Mouse (Mus musculus) embryonic facial prominence, embryonic 10.5 days (tissue): ENCODE data around the gene Tifab. TPM values are rescaled to one million over a fixed set of nuclear protein-coding genes. Genes with fewer than 3 reads are reported as not detected.
A peak's percentile ranks its signal among the peaks of the same experiment; 100 is the strongest.

Experiments used
- DNase-seq: peaks from one replicate; pipeline ENCODE4 v3.0.0-alpha.2; 2017; ENCODE audit warnings: low spot score
- H3K27ac ChIP-seq: fragments of 300-500 bp; sonication (generic); replicated peaks from 2 replicates; pipeline ENCODE4 v1.5.1; 2016; ENCODE audit warnings: mild to moderate bottlenecking
- H3K27me3 ChIP-seq: fragments of 300-500 bp; sonication (generic); replicated peaks from 2 replicates; pipeline ENCODE4 v1.6.1; 2016; ENCODE audit warnings: low read depth, mild to moderate bottlenecking; ENCODE audit not compliant: poor library complexity, severe bottlenecking
- H3K36me3 ChIP-seq: fragments of 300-500 bp; sonication (generic); replicated peaks from 2 replicates; pipeline ENCODE4 v1.6.1; 2016; ENCODE audit warnings: mild to moderate bottlenecking, moderate library complexity
- H3K4me1 ChIP-seq: fragments of 300-500 bp; sonication (generic); 2 replicates; pipeline ENCODE4 v1.6.1; 2016
- H3K4me3 ChIP-seq: fragments of 300-500 bp; sonication (generic); 2 replicates; pipeline ENCODE4 v1.5.1; 2016; ENCODE audit warnings: mild to moderate bottlenecking, moderate library complexity
- H3K9me3 ChIP-seq: fragments of 300-500 bp; sonication (generic); 2 replicates; pipeline ENCODE4 v1.6.1; 2016; ENCODE audit warnings: mild to moderate bottlenecking
- WGBS: fragments of 180-500 bp; shearing (Covaris S2); methylation state at CpG from one replicate; pipeline ENCODE4 v1.1.7; 2016; 5-methylcytosine and 5-hydroxymethylcytosine counted together
- polyA plus RNA-seq: library from polyadenylated mRNA; unstranded; fragments of >200 nt; fragmentation: Nextera tagmentation; extraction: Ambion mirVana; gene quantifications from 2 replicates; pipeline ENCODE4 v1.2.1, GENCODE M21; 2016

Gene Tifab
- polyA plus RNA-seq, 1 experiment from 2014 or later = 1.5 TPM

DNA sequence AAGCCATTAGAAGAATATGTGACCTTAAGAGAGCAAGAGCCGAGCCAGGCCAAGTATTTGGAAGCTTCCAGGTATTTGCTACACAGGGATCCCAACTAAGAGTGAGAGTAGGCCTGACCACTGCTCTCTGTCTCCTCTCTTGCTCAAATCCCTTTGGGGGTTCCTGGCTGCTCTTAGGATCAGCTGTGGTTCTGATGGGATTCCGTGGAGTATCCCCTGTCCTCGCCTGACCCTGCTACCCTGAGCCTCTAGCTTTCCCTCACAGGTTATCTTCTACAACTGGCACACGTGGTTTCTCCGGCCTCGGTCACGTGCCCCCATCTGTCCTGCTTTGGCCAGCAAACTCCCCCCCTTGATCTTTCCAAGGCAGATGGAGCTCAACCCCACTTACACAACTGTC, 45.7 kb downstream of the Tifab start:
- Histone ChIP-seq H3K4me1 (peaks cover 43% of the 10 kb centered on the region), H3K9me3 (peaks cover 10% of the 10 kb centered on the region; the same call in 1 of the 2 replicates), H3K4me3 (peak overlapping the region; percentile 87; the same call in 1 of the 2 replicates), H3K27me3 (no peaks in the 10 kb centered on the region), H3K27ac (no peak overlapping the region), H3K36me3 (peaks cover 57% of the 10 kb centered on the region)
- DNase-seq = no peak
- WGBS = 86% methylated on average over 7 of the region's 7 CpGs

DNA sequence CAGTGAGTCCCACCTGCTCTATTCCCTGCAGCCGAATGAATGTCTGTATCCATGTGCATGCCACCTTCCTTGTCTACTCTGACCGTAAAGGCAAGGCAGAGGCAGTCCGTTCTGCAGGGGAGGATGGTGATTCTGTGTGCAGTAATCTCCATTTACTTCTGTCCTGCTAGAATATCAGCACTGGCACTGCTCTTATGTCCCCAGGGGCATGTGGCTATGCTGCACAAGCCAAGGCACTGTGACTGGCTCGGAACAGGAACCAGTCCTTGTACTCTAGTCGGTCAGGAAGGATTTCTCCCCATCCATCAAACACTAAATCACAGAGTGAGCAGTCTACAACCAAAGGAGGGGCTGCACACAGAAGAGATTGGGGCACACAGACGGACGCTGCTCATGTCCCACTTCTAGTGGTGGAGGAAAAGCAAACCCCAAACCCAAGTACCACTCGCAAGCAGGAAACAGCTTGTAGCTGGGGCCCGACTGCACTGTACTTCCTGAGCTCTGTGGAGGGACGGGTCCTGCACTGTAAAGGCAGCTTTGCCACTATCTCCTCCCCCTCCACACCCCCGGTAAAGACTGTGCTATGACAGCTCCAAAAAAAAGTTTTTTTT, 46.3 kb downstream of the Tifab start:
- WGBS = 83% methylated on average over 11 of the region's 11 CpGs

DNA sequence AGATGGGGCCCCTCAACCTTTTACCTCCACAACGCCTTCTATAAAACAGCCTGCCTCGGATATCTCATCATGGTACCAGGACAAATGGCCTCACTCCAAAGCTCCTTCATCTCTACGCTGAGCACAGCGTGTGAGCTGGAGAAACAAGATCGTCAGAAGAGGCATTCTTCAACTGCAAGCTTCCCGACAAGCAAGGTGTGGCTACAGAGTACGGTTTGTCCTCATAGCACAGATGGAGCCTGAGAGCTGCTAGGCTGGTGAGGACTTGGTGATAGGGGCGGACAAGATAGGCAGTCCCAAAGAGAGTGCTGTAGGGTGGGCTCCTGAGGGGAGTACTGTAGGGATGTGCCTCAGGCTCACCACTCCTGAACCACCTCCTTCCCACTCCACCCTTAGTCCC, 48.1 kb downstream of the Tifab start:
- WGBS = 92% methylated on average over 8 of the region's 8 CpGs
- H3K27me3 ChIP-seq = no peaks in the 10 kb centered on the region
- H3K4me1 ChIP-seq = peaks cover 34% of the 10 kb centered on the region
- no peak for DNase-seq
- H3K27ac ChIP-seq = no peak overlapping the region
- H3K4me3 ChIP-seq = no peak overlapping the region
- peaks cover 81% of the 10 kb centered on the region for H3K36me3 ChIP-seq
- H3K9me3 ChIP-seq = peaks cover 7% of the 10 kb centered on the region; the same call in 1 of the 2 replicates

More for the DNA sequence above, 46.3 kb downstream of the Tifab start:
- no peak overlapping the region for H3K27ac ChIP-seq
- H3K4me3 ChIP-seq = peak overlapping the region; percentile 87; the same call in 1 of the 2 replicates
- H3K4me1 ChIP-seq = peaks cover 43% of the 10 kb centered on the region
- no peaks in the 10 kb centered on the region for H3K27me3 ChIP-seq
- peaks cover 7% of the 10 kb centered on the region; the same call in 1 of the 2 replicates for H3K9me3 ChIP-seq
- no peak for DNase-seq
- H3K36me3 ChIP-seq = peaks cover 63% of the 10 kb centered on the region

DNA sequence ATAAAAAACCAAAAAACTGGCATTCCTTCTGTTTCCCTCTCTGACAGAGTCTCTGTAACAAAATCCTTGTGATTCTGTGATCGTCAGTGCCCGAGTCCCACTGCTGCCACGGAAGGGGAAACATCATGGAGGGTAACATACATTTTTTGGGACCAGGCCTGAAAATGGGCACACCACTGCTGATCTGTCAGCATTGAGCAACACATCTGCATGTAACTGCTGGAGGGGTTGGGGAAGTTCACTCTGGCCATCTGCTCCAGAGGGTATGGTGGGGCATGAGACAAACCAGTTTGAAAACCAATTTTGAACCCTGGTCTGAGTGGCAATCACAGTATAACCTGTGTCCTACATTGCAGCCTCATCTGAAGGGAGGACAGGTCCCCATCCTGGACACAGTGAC, 49.1 kb downstream of the Tifab start:
- Histone ChIP-seq H3K27me3 (no peaks in the 10 kb centered on the region), H3K9me3 (peaks cover 7% of the 10 kb centered on the region; the same call in 1 of the 2 replicates), H3K36me3 (peaks cover 91% of the 10 kb centered on the region), H3K4me3 (no peak overlapping the region), H3K27ac (no peak overlapping the region), H3K4me1 (peaks cover 29% of the 10 kb centered on the region)
- 98% methylated on average over 3 of the region's 3 CpGs for WGBS
- no peak for DNase-seq

DNA sequence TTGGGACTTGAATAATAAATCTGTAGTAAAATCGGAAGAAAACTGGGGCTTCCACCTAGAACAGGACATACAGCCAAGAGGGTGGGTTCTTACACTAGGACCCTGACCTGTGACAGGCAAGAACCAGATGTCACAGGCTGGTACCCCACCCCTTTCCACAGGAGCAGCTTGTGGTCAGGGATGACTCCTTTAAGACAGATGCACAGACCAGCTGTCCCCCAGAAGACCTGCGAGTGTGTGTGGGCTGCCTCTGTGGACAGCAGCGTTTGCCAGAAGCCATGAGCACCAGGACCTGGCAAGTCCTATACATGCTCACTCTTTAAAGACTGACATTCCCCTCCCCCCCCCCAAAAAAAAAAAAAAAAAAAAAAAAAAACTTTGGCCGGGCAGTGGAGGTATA, 49.7 kb downstream of the Tifab start:
- Histone ChIP-seq H3K4me1 (peaks cover 23% of the 10 kb centered on the region), H3K4me3 (no peak overlapping the region), H3K27ac (no peak overlapping the region), H3K27me3 (no peaks in the 10 kb centered on the region), H3K9me3 (peaks cover 7% of the 10 kb centered on the region; the same call in 1 of the 2 replicates), H3K36me3 (peaks cover 97% of the 10 kb centered on the region)
- WGBS = 85% methylated on average over 4 of the region's 4 CpGs
- no peak for DNase-seq

DNA sequence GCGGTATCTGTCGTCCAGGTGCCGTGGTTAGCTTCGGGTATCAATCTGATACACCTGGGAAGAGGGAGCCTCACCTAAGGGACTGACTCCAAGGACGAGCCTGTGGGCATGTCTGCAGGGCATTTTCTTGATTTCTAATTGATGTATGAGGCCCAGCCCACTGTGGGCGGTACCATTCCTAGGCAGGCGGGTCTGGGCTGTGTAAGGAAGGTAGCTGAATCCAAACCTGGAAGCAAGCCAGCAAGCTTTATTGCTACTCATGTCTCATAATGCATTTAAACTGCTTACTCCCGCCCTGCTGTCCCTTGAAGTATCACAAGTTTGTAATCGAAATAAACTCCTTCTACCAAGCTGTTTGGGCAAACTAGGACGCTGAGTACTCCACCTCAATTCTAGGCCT, 53.1 kb downstream of the Tifab start:
- Histone ChIP-seq H3K4me1 (peaks cover 2% of the 10 kb centered on the region; the same call in 1 of the 2 replicates), H3K27me3 (no peaks in the 10 kb centered on the region), H3K4me3 (no peak overlapping the region), H3K27ac (no peak overlapping the region), H3K36me3 (peaks cover 100% of the 10 kb centered on the region), H3K9me3 (peaks cover 7% of the 10 kb centered on the region; the same call in 1 of the 2 replicates)
- WGBS = 93% methylated on average over 10 of the region's 10 CpGs
- DNase-seq = no peak

Other genes starting within 250 kb of the Tifab start
- 478 and 497 TPM in 2 replicates for gene H2afy, start 42.5 kb downstream of the Tifab start, polyA plus RNA-seq
- gene Neurog1, start 73.3 kb upstream of the Tifab start, polyA plus RNA-seq = 11.2 and 15.5 TPM in 2 replicates
- 23.8 and 40.2 TPM in 2 replicates for gene Cxcl14, start 117.7 kb upstream of the Tifab start, polyA plus RNA-seq
- gene Gm3045, start 247.7 kb upstream of the Tifab start, polyA plus RNA-seq = not detected in 2 replicates